Mouse (Mus musculus) right cerebral cortex, postnatal 14 days (tissue): ENCODE measurements around the gene Pdk2.
A peak's percentile ranks its signal among the peaks of the same experiment; 100 is the strongest.

Experiments used
- DNase-seq: peaks from one replicate; pipeline ENCODE4 v3.0.0; 2022

Pdk2 gene

DNA sequence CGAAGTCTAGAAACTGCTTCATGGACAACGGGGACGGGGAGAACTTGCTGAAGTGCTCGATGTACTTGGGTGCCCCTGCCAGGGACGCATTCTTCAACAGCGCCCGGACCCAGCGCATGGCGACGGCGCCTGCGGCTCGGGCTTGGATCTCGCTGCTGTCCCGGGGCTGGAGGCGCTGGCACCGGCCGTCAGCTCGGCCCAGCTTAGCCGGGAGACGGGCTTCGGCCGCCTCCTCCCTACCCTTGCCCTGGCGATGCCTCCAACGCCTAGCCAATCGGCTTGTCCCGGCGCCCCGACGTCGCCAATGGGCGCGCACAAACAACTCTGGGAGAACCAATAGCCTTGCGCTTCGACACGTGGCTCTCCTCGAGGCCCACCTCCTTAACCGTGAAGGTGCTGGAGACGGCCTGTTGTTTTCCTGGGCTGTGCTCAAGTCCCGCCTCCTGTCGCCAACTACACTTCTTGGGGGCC is at the start of gene Pdk2:
TSS of gene Pdk2 (minus strand) at position 216 of the 471 bp plus-strand sequence.
- DNase-seq, result peak; percentile 94

DNA sequence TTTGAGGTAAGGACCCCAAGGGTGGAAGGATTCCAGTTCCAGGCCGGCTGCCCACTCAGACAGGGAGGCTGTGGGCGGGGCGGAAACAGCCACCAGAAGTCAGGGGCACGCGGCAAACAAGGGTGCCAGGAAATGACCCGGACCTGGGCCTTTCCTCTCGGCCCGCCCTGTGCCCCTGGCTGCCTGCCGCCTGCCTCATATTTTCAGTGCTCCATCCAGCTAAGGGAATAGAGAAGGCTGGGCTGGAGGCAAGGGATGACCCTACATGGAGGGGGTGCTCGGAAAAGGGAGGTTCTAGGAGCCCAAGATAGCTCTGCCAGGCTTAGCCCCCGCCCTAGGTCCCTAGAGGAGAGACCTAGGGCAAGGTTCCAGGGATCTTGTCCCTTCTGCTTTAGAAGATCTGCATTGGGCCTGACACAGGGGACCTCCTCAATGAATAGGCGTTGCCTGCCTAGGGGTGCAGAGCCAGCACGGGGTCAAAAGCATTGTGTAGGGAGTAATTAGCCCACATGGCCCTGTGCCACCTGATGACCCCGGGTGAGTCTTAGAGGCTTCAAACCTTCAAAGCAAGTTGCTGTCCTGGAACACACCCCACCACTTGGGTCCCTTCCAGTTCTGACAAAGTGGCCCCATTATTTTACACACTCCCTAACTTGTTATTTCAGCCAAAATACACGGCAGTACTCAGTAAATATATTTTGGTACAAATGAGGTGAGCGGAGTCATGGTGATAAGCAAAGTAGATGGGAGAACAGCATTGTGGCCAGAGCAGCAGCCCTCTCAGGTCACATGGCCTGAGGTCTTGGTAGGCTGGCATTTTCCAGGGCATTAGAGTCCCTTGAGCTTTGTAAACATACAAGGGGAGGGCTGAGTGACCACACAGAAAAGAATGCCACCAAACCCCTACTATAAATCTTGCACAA is 48.0 kb upstream of the Pdk2 start:
- DNase-seq, result no peak

DNA sequence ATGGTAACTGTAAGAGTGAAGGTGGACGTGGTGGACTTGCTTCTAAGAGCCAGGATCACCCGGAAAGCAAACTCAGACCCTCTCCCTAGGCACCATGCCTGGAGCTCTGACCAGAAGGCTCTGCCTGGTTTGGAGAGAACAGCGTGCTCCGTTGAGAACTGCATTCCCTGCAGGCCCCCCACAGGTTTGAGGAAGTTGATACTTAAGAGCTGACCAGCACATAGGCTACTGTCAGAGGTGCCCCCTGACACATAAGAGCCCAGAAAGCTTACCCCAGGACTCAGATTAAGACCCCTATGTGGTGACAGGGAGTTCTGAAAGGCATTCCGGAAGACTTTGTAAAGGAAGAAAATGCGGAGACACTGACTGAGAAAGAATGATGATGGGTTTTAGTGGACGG is 47.1 kb upstream of the Pdk2 start:
- no peak for DNase-seq

DNA sequence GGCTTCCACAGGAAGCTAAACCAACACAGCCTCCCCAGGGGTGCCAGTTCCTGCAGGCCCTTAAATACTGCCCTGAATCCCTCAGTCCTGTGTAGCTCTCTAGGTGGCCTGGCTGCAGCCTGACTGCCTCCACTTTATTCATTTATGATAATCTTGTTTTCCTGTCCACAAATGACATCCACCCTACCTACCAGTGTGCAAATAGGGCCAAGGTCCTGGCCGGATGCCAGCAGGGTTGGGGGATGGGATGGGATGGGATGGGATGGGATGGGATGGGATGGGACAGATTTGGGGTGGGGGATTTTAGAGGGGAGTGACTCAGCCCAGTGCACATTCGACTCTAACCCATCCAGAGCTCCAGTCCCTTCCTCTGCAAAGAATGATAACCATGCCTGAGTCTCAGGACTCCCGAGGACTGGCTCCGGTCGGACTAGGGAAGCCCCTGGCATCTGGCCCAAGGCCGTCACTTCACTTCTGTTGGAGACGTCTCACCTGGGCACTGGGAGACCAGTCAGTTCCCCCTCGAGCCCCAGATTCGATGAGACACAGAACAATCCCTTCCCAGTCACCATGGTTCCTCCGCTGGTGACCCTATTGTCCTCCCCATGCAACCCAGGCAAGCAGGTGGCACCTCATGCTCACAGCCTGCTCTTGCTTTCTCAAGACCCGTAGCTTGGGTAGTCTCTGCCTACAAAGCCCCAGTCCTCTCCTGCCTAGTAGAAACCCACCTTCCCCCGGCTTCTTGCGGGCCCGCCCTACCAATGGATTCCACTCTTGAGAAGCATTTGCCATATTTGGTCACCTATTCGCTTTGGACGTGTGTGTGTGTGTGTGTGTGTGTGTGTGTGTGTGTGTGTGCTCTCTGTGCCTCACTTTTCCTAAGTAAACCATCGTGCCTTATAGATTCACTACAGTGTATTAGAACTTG is 46.4 kb upstream of the Pdk2 start:
- DNase-seq, result no peak

DNA sequence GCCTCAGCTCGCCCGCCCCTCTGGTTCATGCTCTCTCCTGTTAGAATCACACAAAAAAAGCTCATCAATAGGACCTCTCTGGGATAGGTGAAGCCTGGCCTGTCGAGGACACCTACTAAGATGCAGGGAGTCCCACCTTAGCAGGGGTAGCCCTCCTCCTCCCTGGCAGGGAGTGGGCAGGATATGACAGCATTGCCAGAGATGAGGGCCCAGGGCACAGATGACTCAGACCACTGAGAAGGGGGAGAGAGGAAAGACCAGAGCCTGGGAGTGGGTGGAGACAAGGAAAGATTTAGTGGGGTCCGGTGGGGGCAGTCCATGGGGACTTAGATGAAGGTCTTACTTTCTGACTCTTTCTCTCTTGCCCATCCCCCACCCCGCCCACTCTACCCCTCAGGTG is 45.1 kb upstream of the Pdk2 start:
- no peak for DNase-seq

DNA sequence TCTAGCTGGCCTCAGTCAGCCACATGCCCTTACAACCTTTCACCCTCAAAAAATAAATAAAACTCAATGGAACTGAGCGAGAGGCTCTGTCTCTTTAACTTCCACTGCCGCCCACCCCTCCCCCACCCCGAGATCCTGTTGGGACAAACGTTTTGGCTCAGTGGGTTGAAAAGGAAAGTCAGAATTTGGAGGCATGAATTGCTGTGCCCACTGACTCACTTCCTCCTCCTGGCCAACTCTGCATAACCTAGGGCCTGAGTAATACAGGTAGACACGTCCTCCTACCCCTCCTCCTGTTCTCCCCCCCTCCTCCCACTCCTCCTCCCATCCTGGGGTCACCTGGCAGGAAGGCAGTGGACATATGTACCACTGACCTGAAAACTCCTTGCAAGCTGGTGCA is 44.6 kb upstream of the Pdk2 start:
- DNase-seq, result no peak

DNA sequence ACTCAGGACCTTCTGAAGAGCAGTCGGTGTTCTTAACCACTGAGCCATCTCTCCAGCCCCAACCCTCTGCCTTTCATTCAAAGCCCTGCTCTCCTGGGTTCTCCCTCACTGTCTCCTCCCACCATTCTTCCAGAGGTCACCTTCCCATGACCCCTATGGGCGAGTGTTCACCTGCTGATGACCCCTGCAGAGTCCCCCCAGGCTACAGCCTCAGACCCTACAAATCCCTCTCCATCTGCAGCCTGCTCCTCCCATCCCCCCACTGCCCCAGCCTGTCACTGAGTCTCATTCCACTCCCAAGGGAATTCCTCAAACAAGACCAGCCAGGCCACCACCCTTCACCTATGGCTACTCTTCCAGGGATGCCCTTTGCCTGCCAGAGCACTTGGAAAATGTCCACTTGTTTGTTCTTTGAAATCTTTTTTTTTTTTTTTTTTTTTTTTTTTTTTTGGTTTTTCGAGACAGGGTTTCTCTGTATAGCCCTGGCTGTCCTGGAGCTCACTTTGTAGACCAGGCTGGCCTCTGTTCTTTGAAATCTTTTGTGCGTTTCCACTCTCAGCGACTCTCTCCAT is 43.7 kb upstream of the Pdk2 start:
- no peak for DNase-seq

DNA sequence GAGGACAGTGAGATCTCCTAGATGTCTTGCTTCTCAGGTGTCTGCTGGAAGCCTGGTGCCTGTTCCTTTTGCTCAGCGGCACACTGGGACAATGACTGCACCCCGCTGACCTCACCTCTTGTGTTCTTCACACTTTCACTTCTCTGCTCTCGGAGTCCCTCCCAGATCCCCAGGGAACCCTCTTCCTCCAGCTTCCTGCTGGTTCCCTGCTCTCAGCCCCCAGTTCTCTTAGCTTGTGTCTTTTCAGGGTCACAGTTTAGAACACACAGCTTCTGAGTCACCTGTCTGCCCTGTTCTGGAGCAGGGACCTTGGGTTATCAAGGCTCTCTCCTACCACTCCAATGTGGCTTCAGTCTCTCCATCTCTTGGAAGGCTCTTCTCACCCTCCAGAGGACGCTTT is 43.0 kb upstream of the Pdk2 start:
- DNase-seq, result no peak

DNA sequence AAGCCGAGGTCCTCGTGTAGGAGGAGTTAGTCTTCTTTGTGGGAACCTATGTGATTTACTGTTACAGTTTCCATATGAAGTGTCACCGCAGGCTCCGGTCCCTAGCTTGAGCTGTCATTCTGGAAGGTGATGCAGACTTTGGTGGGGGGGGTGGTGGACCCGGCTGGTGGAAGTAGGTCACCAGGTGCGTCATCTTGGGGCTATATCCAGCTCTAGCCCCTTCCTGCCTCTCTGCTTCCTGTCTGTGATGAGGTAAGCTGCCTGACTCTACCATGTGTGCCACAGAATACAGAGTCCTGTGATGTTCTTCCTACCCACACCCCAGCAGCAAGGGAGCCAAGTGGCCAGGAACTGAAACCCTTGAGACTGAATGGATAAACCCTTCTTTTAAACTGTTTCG is 41.7 kb upstream of the Pdk2 start:
- DNase-seq, result no peak

DNA sequence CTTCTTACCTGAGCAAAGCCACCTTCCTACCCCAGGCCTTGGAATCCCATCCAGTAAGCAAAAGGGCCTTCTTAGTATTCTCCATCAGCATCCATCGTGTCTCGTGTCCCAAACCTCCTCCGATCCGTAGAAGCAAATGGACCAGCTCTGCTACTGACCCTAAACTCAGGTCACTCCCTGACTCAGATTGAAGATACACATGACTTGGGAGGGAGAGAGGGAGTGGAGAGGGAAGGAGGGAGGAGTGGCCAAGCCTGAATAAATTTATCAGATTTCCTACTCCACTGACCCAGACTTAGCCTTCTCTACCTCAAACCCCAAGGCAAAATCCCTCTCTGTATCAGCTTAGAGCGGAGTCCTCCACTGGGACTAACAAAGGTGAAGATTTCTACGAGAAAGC is 39.6 kb upstream of the Pdk2 start:
- no peak for DNase-seq

DNA sequence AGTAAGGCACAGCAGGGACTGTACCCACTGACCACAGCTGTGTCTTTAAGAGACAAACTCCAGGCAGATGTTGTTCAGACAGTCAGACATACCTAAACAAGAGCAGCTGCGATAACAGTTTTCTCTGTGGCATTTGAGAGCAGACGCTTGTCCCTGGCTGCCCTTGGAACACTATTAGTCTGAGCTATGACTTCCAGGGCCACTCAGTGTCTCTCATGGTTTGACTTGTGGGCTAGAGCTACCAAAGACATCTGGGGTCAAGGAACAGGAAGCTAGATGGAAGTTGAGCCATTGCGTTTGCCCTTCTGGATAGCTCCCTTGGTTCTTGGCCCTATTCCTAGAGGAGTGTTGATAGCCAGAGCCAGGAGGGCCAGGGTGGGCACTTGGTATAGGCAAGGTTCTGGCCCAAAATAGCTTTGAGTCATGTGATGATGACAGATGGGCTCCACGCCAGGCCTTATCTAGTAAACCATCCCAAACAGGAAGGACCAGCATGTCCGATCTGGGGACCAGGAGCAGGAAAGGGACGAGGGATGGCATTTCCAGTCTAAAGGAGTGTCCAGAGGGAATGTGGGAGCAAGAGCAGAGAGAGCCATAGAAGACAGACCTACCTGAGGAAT is 38.2 kb upstream of the Pdk2 start:
- DNase-seq, result no peak

DNA sequence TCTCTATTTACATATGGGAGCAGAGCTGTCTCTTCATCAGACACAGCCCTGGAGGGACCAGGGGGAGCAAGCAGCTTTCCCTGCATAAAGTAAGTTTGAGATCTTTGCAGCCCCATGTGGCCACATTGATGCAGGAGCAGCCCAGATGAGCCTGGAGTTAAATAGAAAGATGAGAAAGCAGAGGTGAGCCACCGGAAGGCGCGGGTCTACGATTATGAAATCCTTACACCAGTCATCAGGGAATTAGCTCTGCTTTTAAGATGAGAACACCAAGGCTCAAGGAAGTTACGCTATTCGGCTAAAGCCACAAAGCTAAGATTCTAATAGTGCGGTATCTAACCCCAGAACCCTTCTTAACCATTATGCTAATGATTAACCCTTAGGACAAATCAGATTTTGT is 36.8 kb upstream of the Pdk2 start:
- no peak for DNase-seq

DNA sequence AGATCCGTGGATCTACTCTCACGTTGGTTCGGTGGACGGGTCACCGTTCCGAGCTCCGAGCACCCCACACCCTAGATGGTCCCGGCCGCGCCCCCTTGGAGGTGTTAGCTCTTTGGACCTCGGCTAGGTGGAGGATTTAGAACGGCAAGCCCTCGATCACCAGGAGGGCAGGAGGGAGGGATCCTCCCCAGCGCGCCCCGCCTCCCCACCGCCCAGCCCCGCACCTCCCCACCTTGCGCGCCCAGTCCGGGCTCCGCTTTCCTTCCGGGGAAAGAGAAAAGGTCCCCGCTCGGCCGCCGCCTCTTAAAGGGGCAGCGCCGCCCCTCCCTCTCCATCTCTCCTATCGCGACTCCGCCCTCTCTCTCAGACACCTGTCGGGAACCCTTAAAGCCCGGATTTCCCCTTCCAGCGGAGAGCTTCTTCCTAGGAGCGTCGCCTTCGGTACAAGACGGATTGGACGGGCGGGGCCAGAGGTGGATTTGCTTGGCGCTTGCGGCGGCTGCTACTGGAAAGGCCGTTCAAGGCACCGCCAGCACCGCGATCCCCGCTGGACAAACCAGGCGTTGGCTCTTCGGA is 35.5 kb upstream of the Pdk2 start, which contains the start of gene Itga3:
TSS of gene Itga3 (minus strand) at position 266 of the 576 bp plus-strand sequence.
- DNase-seq, result peak; percentile 55

DNA sequence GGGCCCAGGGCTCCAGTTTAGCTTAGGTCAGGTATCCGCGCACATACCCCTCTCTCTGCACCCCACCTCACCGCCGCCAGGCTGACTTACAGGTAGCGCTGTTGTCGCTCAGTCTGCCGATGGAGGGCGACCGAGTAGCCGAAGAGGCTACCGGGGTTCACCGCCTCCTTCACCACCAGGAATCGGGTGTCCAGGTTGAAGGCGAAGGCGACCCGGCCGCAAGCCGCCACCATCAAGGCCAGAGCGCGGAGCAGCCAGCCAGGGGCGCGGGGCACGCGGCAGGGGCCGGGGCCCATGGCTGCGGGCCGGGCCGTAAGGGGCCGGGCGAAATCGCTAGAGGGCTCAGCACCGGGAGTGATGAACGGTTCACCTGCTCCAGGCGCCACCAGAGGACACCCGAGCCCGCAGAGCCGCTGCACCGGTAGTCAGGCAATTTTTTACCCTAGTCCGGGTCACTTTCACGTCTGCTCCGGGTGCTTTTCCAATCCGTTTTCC is 34.9 kb upstream of the Pdk2 start:
- peak; percentile 32 for DNase-seq

DNA sequence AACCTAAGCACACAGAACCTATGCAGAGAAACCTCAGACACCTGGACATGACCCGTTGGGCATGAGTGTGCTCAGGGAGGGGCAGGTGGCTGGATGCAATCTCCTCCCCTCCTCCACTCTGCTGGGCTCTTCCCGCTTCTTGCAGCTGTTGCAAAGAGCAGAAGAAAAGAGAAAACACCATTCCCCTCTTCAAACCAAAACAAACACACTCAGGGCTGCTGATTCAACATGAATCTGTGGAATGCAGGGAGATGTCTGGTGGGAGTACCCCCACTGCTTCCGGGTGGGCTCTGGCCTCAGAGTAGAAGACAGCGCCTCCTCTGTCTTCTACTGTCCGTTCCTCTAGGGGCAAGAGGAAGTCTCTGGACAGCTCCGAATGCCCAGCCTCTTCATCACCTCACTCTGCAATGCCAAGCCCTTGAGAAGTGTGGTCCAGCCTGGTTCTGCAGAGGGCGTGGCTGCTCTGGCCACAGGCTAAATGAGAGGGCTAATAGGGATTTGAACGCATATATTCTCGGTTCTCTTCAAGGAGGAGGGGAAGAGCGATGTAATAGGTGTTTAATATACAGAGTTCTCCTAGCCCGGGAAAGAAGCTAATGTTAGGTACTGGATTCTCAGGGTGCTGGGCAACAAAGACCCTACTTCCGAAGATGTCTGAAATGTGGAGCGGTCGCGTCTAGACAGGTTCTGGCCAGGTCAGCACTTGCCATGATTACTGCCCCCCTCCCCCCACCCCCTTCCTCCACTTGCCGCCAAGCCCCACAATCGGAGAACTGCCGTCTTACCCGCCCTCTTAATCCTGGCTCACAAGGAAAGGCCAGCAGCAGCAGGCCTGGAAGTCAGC is 34.3 kb upstream of the Pdk2 start:
- DNase-seq, result no peak

DNA sequence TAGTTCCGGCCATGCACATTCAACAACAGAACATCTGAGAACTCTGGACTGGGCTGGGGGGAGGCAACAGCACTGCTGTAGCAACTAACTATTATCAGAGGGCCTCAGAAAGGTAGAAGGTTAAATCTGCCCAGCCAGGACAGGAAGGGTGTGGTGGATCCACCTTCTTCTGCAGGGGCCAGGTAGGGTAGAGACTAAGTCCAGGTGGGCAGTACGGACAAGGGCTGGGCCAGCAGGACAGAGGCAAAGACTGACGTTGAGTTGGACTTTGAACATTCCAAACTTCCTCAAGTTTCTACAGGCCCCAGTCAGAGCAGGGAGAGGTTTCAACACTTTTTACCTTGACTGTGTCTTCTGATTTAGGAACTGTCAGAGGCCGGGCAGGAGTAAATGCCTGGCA is 33.5 kb upstream of the Pdk2 start:
- DNase-seq, result no peak

DNA sequence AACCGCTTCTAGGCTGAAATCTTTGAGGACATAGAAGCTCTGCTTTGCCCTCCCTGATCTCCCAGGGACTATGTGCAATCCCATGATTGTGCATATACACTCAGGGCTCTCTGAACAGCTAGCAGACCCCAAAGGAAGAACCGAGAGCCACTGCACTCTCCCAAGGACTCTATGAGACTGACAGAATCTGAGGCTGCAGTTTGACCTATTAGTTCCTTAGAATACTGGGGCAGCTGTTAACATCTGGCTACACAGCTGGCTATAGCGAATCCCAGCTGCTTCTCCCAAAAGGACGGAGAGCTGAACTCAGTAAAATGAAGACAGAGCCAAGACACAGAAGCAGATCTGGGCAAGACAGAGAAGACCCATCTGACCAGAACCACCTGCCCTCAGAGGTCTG is 32.7 kb upstream of the Pdk2 start:
- no peak for DNase-seq

DNA sequence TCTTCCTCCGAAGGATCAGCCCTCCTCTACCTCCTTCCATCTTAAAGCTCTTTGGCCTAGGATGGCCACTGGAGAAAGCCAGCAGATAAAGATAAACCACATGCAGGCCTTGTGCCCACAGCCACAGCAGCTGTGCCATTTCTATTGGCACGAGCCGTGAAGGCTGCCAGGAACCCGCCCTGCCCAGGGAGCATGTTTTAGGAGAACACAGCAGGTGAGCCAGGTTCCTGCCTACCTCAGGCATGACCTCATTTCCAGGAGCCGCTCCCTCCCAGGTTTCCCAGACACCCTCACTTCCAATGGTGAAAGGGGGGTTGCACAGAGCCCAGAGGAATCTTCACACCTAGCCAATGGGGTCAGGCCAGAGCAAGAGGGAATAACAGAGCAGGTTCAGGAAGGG is 31.6 kb upstream of the Pdk2 start:
- no peak for DNase-seq

DNA sequence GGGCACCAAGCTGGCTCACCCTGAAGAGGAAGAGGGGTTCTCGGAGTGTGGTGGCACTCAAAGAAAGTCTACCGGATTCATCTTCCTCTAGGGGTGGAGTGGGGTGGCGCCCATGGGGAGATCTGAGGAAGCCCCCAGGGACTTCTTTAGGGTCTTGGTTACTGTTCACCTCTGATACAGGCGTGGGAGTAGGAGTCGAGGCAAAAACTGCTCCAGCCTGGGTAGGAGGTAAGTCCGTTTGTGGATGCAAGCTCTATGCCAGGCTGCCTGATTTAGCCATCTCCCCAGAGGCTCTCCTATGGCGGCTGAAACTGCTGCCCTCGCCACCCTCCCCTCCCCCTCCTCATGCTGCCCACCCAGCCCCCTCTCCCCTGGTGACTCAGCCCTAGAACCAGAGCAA is 31.0 kb upstream of the Pdk2 start:
- no peak for DNase-seq

DNA sequence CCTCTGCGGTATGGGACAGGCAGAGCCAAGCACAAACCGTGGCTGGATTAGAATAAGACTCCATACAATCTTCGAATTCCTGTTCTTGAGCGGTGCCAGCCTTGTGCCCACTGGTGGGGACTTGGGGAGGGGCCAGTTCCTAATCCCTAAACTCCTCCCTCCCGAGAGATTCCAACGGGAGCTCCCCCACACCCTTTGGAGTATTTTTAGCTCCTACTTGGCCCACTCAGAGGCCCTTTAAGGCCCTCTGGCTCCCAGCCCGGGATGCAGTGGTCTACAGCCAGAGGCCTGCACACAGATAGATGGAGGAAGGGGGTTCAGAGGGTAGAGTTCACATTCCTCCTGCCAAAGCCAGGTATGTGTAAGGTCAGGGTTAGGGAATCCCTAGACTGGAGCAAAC is 30.1 kb upstream of the Pdk2 start:
- DNase-seq, result no peak
